Mouse (Mus musculus): ENCODE measurements at regions not wholly inside any gene's neighbourhood (a gene's known extent, or its start where the extent isn't known, plus 50 kb on each side); places are given as distances from the start of the nearest gene placed in this dataset.

DNA sequence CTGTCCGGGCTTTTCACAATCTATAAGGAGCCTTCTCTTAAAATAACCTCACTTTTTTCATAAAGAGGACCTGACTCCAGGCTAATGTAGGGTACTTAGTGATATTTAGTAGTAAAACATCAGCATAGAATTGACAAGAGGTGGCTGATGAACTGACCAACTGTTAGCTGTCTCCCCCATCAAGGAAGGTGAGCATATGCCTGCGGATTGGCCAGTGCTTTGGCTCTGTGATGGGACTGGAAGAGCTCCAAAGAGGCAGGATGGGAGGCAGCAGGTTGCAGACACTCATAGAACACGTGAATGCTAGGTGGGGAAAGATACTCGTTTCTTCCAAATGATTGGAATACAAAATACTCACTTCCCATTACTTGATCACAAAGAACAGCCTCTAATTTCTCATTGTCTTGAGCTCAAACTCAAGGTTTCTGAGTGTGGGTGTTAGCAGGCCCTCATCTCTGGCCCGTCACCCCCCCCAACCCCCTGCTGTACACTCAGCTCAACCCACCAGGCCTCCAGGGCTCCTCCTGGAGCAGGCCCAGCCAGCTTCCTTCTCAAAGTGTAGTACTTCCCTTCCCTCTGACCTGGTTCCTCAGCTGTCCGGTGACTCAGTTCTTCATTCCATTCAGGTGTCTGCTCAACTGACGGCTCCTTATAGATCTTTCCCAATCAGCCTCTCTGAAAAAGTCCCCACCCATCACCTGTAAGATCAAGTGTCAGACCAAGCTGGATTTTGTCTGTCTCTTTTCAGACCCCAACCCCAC is 160.2 kb upstream of the Rbms1 start:
- TF ChIP-seq CTCF (conservative IDR thresholded peaks at IDR 0.05; ENCODE audit: insufficient read depth, insufficient read length, low read depth, low read length) (no peak), POLR2A (IDR thresholded peaks at IDR 0.05; ENCODE audit: low read depth, low read length) (no peak)

All from kidney, adult 2 months (tissue).